Mouse (Mus musculus): ENCODE measurements around the gene Mcf2.

DNA sequence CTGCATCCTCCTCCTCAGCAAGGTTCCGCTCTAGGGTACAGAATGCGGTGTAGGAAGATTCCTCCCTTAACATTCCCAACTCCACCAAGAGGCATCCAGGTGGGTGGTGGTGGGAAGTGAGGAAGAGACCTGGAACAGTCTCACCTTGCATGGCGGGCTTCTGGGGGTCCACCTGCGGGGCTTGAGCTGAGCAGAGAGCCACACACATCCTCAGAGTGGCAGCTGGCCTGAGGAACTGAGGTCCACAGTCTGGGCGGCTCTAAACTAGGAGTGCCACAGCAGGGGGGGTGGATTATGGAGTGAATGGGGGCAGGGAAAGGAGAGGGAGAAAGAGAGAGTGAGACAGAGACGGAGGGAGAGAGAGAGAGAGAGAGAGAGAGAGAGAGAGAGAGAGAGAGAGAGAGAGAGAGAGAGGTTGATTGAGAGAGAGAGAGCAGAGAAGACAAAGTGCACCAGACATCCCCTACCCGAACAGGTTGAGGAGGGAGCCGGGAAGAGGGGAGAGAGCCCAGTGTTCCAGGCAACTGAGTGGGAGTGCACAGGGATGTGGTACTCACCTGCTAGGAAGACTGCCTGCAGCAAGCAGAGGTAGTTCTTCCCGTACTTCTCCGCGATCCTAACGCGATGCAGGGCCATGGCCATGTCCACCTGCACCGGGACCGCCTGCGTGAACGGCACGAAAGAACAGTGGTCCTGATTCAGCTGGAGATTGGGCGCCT lies 705 bp downstream of the Mcf2 start:
- TF ChIP-seq CTCF (conservative IDR thresholded peaks at IDR 0.05 in 1 of 2, IDR thresholded peaks at IDR 0.05 in 1 of 2; ENCODE audit: low read depth in 2 of 2, low read length in 2 of 2) (no peak), KAT2A (IDR thresholded peaks at IDR 0.05; ENCODE audit: insufficient replicate concordance, low read length) (no peak), POLR2A (IDR thresholded peaks at IDR 0.05; ENCODE audit: low read depth, low read length) (no peak)
